Mouse (Mus musculus) gastrocnemius, adult 2 months (tissue): Measurements from ENCODE around the gene Tanc2. TPM values are rescaled to one million over a fixed set of nuclear protein-coding genes. Genes with fewer than 3 reads are reported as not detected.

Experiments used
- DNase-seq: peaks from one replicate; pipeline ENCODE4 v3.0.0; 2022
- H3K27ac ChIP-seq: fragments of 200-600 bp; 2 replicates; pipeline ENCODE4 v1.8.1; 2022; ENCODE audit warnings: mild to moderate bottlenecking
- H3K4me3 ChIP-seq: fragments of 200-600 bp; 2 replicates; pipeline ENCODE4 v1.8.1; 2022; ENCODE audit warnings: mild to moderate bottlenecking, moderate library complexity
- CTCF ChIP-seq: fragments of 200-600 bp; IDR thresholded peaks from 2 replicates; pipeline ENCODE4 v1.8.1; 2022; ENCODE audit warnings: antibody characterized with exemption, mild to moderate bottlenecking, moderate library complexity
- intact Hi-C: fragments of 180-260 bp; cut with DNase I; formaldehyde crosslinking; loops from one replicate; pipeline ENCODE4 v1.15.1; 2025
- total RNA-seq, 2 experiments: library from RNA; stranded (reverse); gene quantifications; 2 replicates each; pipeline ENCODE4 v1.2.3; 2021

Gene Tanc2
- total RNA-seq, 2 experiments from 2014 or later = 9.7 to 10.5 TPM

GRCm38 (mm10) chr11:105678996-105679395 lies 89.2 kb downstream of the Tanc2 start:
- intact Hi-C loops = no loop called here
- no peak for TF ChIP-seq CTCF
- Histone ChIP-seq H3K4me3 (no peak overlapping the region), H3K27ac (no peak overlapping the region)
- no peak for DNase-seq

GRCm38 (mm10) chr11:105684747-105685146 lies 95.0 kb downstream of the Tanc2 start:
- intact Hi-C loops = loop anchor here (5.0 kb wide), 1 partner anchor 228 kb away; no protein-coding TSS in a partner anchor
- Histone ChIP-seq H3K27ac (no peak overlapping the region), H3K4me3 (no peak overlapping the region)
- no peak for DNase-seq
- peak; percentile 38 for TF ChIP-seq CTCF

GRCm38 (mm10) chr11:105700528-105700927 lies 110.7 kb downstream of the Tanc2 start:
- H3K4me3 ChIP-seq = no peak overlapping the region
- H3K27ac ChIP-seq = no peak overlapping the region
- no peak for DNase-seq
- no peak for TF ChIP-seq CTCF
- intact Hi-C loops = no loop called here

- intact Hi-C loops = no loop called here
- TF ChIP-seq CTCF = no peak
- no peak overlapping the region for H3K4me3 ChIP-seq
These were observed 129.9 kb downstream of the Tanc2 start for GRCm38 (mm10) chr11:105719660-105720059.

GRCm38 (mm10) chr11:105731541-105731940 lies 141.8 kb downstream of the Tanc2 start:
- DNase-seq = no peak
- intact Hi-C loops = no loop called here
- no peak overlapping the region for H3K4me3 ChIP-seq
- H3K27ac ChIP-seq = no peak overlapping the region; the same call in 1 of the 2 replicates
- TF ChIP-seq CTCF = no peak

More at GRCm38 (mm10) chr11:105719660-105720059, 129.9 kb downstream of the Tanc2 start:
- no peak for DNase-seq
- H3K27ac ChIP-seq = no peak overlapping the region

GRCm38 (mm10) chr11:105731989-105732531 lies 142.3 kb downstream of the Tanc2 start:
- Histone ChIP-seq H3K4me3 (no peak overlapping the region), H3K27ac (peak overlapping the region; percentile 38; the same call in 1 of the 2 replicates)
- no peak for DNase-seq
- intact Hi-C loops = no loop called here
- no peak for TF ChIP-seq CTCF

- no peak for TF ChIP-seq CTCF
- intact Hi-C loops = no loop called here
- Histone ChIP-seq H3K4me3 (no peak overlapping the region), H3K27ac (no peak overlapping the region)
- DNase-seq = no peak
These were observed 153.4 kb downstream of the Tanc2 start for GRCm38 (mm10) chr11:105743171-105743570.

GRCm38 (mm10) chr11:105749297-105750071 lies 159.7 kb downstream of the Tanc2 start:
- peak overlapping the region; percentile 55 for H3K27ac ChIP-seq
- intact Hi-C loops = no loop called here
- no peak for TF ChIP-seq CTCF
- DNase-seq = no peak
- H3K4me3 ChIP-seq = no peak overlapping the region

GRCm38 (mm10) chr11:105758561-105759203 lies 168.9 kb downstream of the Tanc2 start:
- intact Hi-C loops = no loop called here
- TF ChIP-seq CTCF = no peak
- DNase-seq = no peak
- Histone ChIP-seq H3K4me3 (peak overlapping the region; percentile 9), H3K27ac (peak overlapping the region; percentile 44; the same call in 1 of the 2 replicates)

- no peak overlapping the region for H3K27ac ChIP-seq
- intact Hi-C loops = no loop called here
- no peak for TF ChIP-seq CTCF
- H3K4me3 ChIP-seq = no peak overlapping the region
- DNase-seq = no peak
These were observed 169.6 kb downstream of the Tanc2 start for GRCm38 (mm10) chr11:105759413-105759812.

- Histone ChIP-seq H3K4me3 (no peak overlapping the region), H3K27ac (no peak overlapping the region)
- no peak for TF ChIP-seq CTCF
- no peak for DNase-seq
- intact Hi-C loops = no loop called here
These were observed 170.6 kb downstream of the Tanc2 start for GRCm38 (mm10) chr11:105760346-105760745.

- no peak for DNase-seq
- intact Hi-C loops = no loop called here
- TF ChIP-seq CTCF = no peak
These were observed 188.0 kb downstream of the Tanc2 start for GRCm38 (mm10) chr11:105777802-105778201.

GRCm38 (mm10) chr11:105792501-105792900 lies 202.7 kb downstream of the Tanc2 start:
- DNase-seq = no peak
- intact Hi-C loops = no loop called here
- TF ChIP-seq CTCF = no peak
- H3K4me3 ChIP-seq = no peak overlapping the region
- H3K27ac ChIP-seq = no peak overlapping the region

More at GRCm38 (mm10) chr11:105777802-105778201, 188.0 kb downstream of the Tanc2 start:
- Histone ChIP-seq H3K4me3 (no peak overlapping the region), H3K27ac (no peak overlapping the region)
